Mouse (Mus musculus) G1E (cell line): ENCODE results near the gene Foxn4. TPM values are rescaled to one million over a fixed set of nuclear protein-coding genes. Genes with fewer than 3 reads are reported as not detected.

Experiments used
- ATAC-seq: 2 replicates; pipeline ENCODE4 v1.8.0; 2016; ENCODE audit warnings: mild to moderate bottlenecking; ENCODE audit not compliant: insufficient number of reproducible peaks, poor library complexity, low FRiP score, severe bottlenecking; ENCODE audit errors: extremely low read depth
- DNase-seq: peaks from one replicate; pipeline ENCODE4 v3.0.0; 2012; ENCODE audit warnings: low spot score
- H3K27me3 ChIP-seq: 2 replicates; pipeline ENCODE4 v1.6.1; 2012; ENCODE audit warnings: mild to moderate bottlenecking, low read length, inconsistent platforms; ENCODE audit not compliant: insufficient read depth
- H3K36me3 ChIP-seq: replicated peaks from 2 replicates; pipeline ENCODE3; 2012; ENCODE audit warnings: mild to moderate bottlenecking, inconsistent platforms
- H3K4me1 ChIP-seq: 2 replicates; pipeline ENCODE4 v1.6.1; 2012; ENCODE audit warnings: low read depth, low read length, inconsistent platforms, mixed read lengths; ENCODE audit not compliant: insufficient read depth
- H3K4me3 ChIP-seq: 2 replicates; pipeline ENCODE4 v1.5.1; 2012; ENCODE audit warnings: low read depth, mild to moderate bottlenecking, inconsistent platforms, low read length, moderate library complexity, mixed read lengths
- H3K9me3 ChIP-seq: replicated peaks from 2 replicates; pipeline ENCODE4 v1.6.1; 2012; ENCODE audit warnings: inconsistent platforms
- CTCF ChIP-seq: IDR thresholded peaks from 2 replicates; pipeline ENCODE4 v1.5.1; 2012; ENCODE audit warnings: low read depth, low read length, inconsistent platforms, mixed read lengths
- GATA1 ChIP-seq: IDR thresholded peaks from 2 replicates; pipeline ENCODE4 v1.6.1; 2012; ENCODE audit warnings: borderline replicate concordance, low read length, inconsistent platforms, mixed read lengths
- GATA2 ChIP-seq: IDR thresholded peaks from 2 replicates; pipeline ENCODE4 v1.6.1; 2012; ENCODE audit warnings: low read depth, low read length, inconsistent platforms, borderline replicate concordance
- POLR2AphosphoS5 ChIP-seq: IDR thresholded peaks from 2 replicates; pipeline ENCODE4 v1.6.1; 2012; ENCODE audit warnings: low read depth, low read length, inconsistent platforms; ENCODE audit not compliant: insufficient replicate concordance
- TAL1 ChIP-seq: conservative IDR thresholded peaks from 2 replicates; pipeline ENCODE4 v1.6.1; 2012; ENCODE audit warnings: low read depth, low read length, inconsistent platforms, mixed read lengths
- polyA plus RNA-seq: library from polyadenylated mRNA; stranded (reverse); fragments of >175 nt; gene quantifications from 2 replicates; pipeline ENCODE4 v1.2.3, GENCODE M21; 2012
- total RNA-seq, 2 experiments: library from RNA; stranded (forward) in 1 of 2; stranded (reverse) in 1 of 2; fragments of 200-1000 nt in 1 of 2; fragments of >200 nt in 1 of 2; fragmentation: Nextera tagmentation in 1 of 2; gene quantifications; 2 replicates each; pipeline ENCODE4 v1.2.3; 2014 to 2017

Foxn4 gene
- total and polyA plus RNA-seq, 3 experiments: 0.05 TPM; not detected in 2

DNA sequence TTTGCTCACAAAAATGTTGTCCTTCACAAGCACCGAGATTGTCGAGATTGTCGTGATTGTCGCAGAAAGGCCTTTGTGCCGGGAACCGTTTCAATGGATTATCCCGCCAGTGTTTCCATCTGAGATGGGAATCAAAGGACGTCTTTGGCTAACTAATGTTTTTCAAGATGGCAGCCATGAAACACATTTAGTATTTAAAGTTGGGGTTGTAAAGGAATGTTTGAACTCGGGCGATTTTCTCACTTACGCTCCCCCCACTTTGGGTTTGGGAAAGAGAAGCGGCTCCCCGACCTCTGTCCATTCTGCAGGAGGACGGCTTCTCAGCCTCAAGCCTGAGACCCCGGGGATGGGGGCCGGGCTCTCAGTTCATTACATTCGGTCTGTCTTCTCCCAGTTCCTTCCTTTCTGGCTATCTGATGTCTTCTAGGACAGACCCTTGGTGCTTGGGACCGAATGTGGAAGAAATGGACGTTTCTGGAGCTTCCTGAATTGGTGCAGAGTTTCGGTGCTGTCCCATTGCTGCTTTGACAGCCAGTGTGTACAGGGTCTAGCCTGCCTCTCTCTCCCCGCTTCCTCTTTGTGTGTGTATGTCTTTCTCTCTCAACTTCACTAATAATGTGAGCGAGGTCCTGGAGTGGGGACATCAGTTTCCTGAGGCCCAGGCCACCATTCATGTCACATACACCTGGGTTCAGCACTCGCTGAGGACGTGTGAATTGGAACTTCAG, 26.4 kb upstream of the Foxn4 start:
- no peak for ATAC-seq
- Histone ChIP-seq H3K9me3 (no peaks in the 10 kb centered on the region), H3K4me3 (no peak overlapping the region), H3K4me1 (0 out of 2 replicates have a peak, but pooled peaks cover 3% of the 10 kb centered on the region), H3K27me3 (peaks cover 4% of the 10 kb centered on the region), H3K36me3 (no peaks in the 10 kb centered on the region)
- TF ChIP-seq CTCF (no peak), TAL1 (no peak), GATA2 (no peak), GATA1 (no peak), POLR2AphosphoS5 (no peak)
- DNase-seq: no peak

DNA sequence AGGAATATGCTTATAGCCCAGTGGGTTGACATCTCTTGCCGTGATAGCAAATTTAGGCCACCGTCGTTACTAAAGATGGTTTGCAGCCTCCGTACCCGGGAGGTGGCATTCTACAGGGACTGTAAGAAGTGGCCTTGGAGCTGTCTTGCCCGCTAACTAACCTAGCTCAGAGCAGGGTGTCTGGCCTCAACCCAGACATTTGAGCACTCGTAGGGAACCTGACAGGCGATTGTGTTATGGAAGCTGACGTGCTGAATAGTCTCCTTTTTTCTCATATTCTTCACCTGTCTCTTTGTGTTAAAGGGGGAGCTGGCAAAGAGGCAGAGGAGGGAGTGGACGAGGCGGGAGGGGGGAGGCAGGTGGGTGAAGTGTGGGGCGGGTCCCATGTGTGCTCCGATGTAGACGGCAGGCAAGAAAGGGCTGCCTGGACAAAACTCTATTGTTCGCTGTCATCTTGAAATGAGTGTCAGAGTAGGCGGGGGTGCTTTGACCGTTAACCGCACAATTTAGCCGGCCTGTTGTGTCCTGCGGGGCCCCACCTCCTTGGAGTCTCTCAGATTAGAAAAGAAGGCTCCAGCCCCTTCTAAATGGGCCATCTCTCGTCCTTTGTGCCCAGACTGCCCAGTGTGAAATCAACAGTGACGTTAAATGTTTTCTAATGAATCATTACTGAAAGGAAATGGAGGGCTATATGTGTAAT, 25.7 kb upstream of the Foxn4 start:
- no peaks in the 10 kb centered on the region for H3K9me3 ChIP-seq

DNA sequence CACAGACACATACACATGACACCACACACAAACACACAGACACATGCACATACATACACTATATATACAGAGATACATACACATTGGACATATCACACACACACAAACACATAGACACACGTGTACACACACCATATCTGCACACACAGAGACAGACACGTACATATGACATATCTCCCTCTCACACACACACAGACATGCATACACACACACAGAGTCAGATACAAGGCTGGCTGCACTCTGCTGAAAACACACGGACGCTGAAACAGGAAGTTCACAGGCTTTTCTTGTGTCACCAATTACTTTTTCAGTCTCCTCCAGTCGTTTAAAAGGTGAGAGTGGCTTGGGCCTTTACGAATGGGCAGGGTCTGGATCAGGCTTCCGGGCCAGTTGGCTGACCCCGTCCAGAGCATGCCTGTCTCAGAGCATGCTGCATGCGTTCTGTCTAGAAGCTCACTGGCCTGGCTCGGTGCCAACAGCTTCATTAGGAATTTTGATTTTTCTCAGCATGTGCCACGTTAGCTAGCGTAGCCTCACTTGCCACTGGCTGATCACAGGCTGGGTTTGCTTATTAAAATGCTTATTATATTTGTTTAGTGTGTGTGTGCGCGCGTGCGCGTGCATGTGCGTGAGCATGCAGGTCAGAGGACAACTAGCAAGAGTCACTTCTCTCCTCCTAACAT, 24.7 kb upstream of the Foxn4 start:
- TF ChIP-seq TAL1 (no peak), CTCF (no peak), GATA2 (no peak), POLR2AphosphoS5 (no peak)

More for the DNA sequence above, 25.7 kb upstream of the Foxn4 start:
- Histone ChIP-seq H3K36me3 (no peaks in the 10 kb centered on the region), H3K4me3 (no peak overlapping the region), H3K4me1 (0 out of 2 replicates have a peak, but pooled peaks cover 3% of the 10 kb centered on the region), H3K27me3 (peaks cover 6% of the 10 kb centered on the region)
- no peak for DNase-seq
- no peak for ATAC-seq
- no peak for TF ChIP-seq CTCF
- no peak for TF ChIP-seq TAL1
- no peak for TF ChIP-seq POLR2AphosphoS5
- no peak for TF ChIP-seq GATA2
- no peak for TF ChIP-seq GATA1

DNA sequence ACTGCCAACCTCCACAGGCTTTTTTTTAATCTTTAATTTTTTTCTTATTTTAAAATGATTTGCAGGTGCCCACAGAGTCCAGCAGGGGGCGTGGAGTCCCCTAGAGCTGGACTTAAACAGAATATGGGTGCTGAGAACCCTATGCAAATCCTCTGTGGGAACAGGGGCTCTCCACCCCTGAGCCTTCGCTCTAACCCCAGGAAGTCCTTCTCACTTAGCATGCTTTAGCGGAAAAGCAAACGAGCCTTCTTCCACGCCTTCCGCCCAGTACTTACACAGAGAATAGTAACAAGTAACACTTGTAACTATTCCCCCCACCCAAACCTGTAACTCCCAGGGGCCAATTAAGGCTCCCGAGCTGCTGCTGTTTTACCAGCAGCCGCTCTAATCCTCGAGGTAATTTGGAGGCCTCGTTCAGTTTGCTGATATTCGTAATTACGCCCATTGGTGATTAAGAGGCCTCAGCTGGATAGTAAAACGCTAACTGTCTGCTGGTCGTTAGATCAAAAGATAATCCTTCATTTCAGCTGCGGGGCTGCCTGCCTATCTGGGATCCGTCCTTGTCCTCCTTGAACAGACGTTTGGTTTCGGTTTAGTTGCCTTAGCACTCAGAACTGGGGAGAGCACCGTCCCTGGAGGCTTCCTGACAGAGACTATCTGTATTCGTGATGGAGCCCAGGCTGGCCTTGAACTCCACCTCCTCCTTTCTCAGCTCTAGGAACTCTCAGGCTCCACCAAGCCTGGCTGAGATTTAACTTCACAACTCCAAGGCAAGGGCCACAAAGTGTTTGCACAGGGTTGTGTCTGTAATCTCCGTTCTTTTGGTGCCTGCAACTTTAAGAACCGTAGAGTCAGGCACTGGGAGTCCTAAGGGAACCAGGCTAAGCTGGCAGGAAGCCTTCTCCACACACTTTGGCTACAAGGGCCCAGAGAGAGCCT, 23.4 kb upstream of the Foxn4 start:
- TF ChIP-seq GATA1 (no peak), CTCF (no peak), TAL1 (no peak), POLR2AphosphoS5 (no peak), GATA2 (no peak)
- Histone ChIP-seq H3K4me1 (0 out of 2 replicates have a peak, but pooled peaks cover 3% of the 10 kb centered on the region), H3K4me3 (no peak overlapping the region), H3K27me3 (peaks cover 4% of the 10 kb centered on the region; the same call in 1 of the 2 replicates), H3K9me3 (no peaks in the 10 kb centered on the region), H3K36me3 (no peaks in the 10 kb centered on the region)
- DNase-seq (no peak), ATAC-seq (no peak)

More for the DNA sequence above, 24.7 kb upstream of the Foxn4 start:
- H3K36me3 ChIP-seq: no peaks in the 10 kb centered on the region
- peaks cover 7% of the 10 kb centered on the region for H3K27me3 ChIP-seq
- no peak overlapping the region for H3K4me3 ChIP-seq
- H3K9me3 ChIP-seq: no peaks in the 10 kb centered on the region
- DNase-seq: no peak
- H3K4me1 ChIP-seq: 0 out of 2 replicates have a peak, but pooled peaks cover 3% of the 10 kb centered on the region
- ATAC-seq: no peak

DNA sequence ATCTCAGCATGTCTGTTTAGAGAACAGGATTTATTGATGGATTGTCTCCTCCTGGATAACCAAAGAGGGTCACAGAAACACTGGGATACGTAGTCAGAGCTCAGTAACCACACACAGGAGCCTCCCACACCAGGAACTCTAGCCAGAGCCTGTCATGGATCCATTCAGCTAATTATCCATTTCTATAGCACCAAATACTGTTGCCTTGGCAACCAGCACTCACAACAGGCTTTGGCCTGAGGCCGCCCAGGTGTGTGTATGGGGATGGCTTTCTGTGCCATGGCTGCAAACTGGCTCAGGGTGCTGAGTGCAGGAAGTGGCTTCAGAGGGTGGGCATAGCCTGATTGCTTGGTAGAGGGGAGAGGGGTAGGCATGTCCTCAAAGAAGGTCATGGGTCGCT, 16.4 kb upstream of the Foxn4 start:
- ATAC-seq (no peak), DNase-seq (no peak)
- Histone ChIP-seq H3K9me3 (no peaks in the 10 kb centered on the region), H3K4me1 (no peaks in the 10 kb centered on the region), H3K27me3 (peaks cover 9% of the 10 kb centered on the region; the same call in 1 of the 2 replicates), H3K36me3 (no peaks in the 10 kb centered on the region), H3K4me3 (no peak overlapping the region)
- TF ChIP-seq CTCF: no peak
- no peak for TF ChIP-seq TAL1
- TF ChIP-seq POLR2AphosphoS5: no peak
- TF ChIP-seq GATA1: no peak
- TF ChIP-seq GATA2: no peak
